Mouse (Mus musculus) lung, embryonic 14.5 days (tissue): ENCODE results near the gene Ticam1. TPM values are rescaled to one million over a fixed set of nuclear protein-coding genes. Genes with fewer than 3 reads are reported as not detected.
A peak's percentile ranks its signal among the peaks of the same experiment; 100 is the strongest.

Experiments
- ATAC-seq: fragments of 200-750 bp; cut with Nextera tagmentation; 2 replicates; pipeline ENCODE4 v1.8.0; 2017; ENCODE audit warnings: mild to moderate bottlenecking, moderate TSS enrichment, moderate library complexity; ENCODE audit not compliant: insufficient read depth
- DNase-seq: peaks from one replicate; pipeline ENCODE4 v3.0.0-alpha.2; 2015
- H3K27ac ChIP-seq: fragments of 300-500 bp; sonication (generic); 2 replicates; pipeline ENCODE4 v1.5.1; 2014; ENCODE audit warnings: low read depth, mild to moderate bottlenecking, moderate library complexity
- H3K27me3 ChIP-seq: fragments of 300-500 bp; sonication (generic); 2 replicates; pipeline ENCODE4 v1.6.1; 2014; ENCODE audit warnings: low read length, control low read depth; ENCODE audit not compliant: insufficient read depth
- H3K36me3 ChIP-seq: fragments of 300-500 bp; sonication (generic); 2 replicates; pipeline ENCODE4 v1.6.1; 2014; ENCODE audit warnings: control low read depth; ENCODE audit not compliant: insufficient read depth
- H3K4me1 ChIP-seq: fragments of 300-500 bp; sonication (generic); 2 replicates; pipeline ENCODE4 v1.6.1; 2014; ENCODE audit warnings: antibody characterized with exemption, control low read depth; ENCODE audit not compliant: insufficient read depth
- H3K4me2 ChIP-seq: fragments of 300-500 bp; sonication (generic); 2 replicates; pipeline ENCODE4 v1.6.1; 2014; ENCODE audit warnings: mild to moderate bottlenecking
- H3K4me3 ChIP-seq: fragments of 300-500 bp; sonication (generic); 2 replicates; pipeline ENCODE4 v1.5.1; 2014; ENCODE audit warnings: low read depth, low read length
- H3K9ac ChIP-seq: fragments of 300-500 bp; sonication (generic); 2 replicates; pipeline ENCODE4 v1.6.1; 2014
- H3K9me3 ChIP-seq: fragments of 300-500 bp; sonication (generic); 2 replicates; pipeline ENCODE4 v1.6.1; 2016; ENCODE audit warnings: low read depth, low read length, control low read depth
- CTCF ChIP-seq: IDR thresholded peaks from 2 replicates; pipeline ENCODE4 v1.5.1; 2016; ENCODE audit warnings: antibody characterized with exemption, low read depth
- WGBS: fragments of 180-500 bp; shearing (Covaris S2); extraction: QIAGEN DNeasy Blood & Tissue Kit; methylation state at CpG from one replicate; pipeline ENCODE4 v1.1.7; 2014; 5-methylcytosine and 5-hydroxymethylcytosine counted together
- polyA plus RNA-seq: library from polyadenylated mRNA; unstranded; fragments of >200 nt; fragmentation: Nextera tagmentation; extraction: Ambion mirVana; gene quantifications from 2 replicates; pipeline ENCODE4 v1.2.1, GENCODE M21; 2014

Ticam1 gene
- polyA plus RNA-seq, 1 experiment from 2014 or later: 4.9 TPM

- no peak for ATAC-seq
- Histone ChIP-seq H3K36me3 (no peaks in the 10 kb centered on the region), H3K9me3 (no peaks in the 10 kb centered on the region), H3K4me3 (no peak overlapping the region), H3K4me2 (no peak overlapping the region), H3K27me3 (no peaks in the 10 kb centered on the region), H3K9ac (no peak overlapping the region), H3K27ac (no peak overlapping the region), H3K4me1 (peaks cover 7% of the 10 kb centered on the region; the same call in 1 of the 2 replicates)
- WGBS: 97% methylated on average over 1 of the region's 1 CpGs
- DNase-seq: no peak
- no peak for TF ChIP-seq CTCF
Measured at GRCm38 (mm10) chr17:56298238-56298637, 21.7 kb upstream of the Ticam1 start.

- Histone ChIP-seq H3K9ac (no peak overlapping the region), H3K9me3 (no peaks in the 10 kb centered on the region), H3K36me3 (no peaks in the 10 kb centered on the region), H3K4me1 (no peaks in the 10 kb centered on the region; the same call in 1 of the 2 replicates), H3K27me3 (no peaks in the 10 kb centered on the region), H3K4me3 (no peak overlapping the region), H3K4me2 (no peak overlapping the region), H3K27ac (no peak overlapping the region)
- DNase-seq (no peak), ATAC-seq (no peak)
- WGBS: 62% methylated on average over 1 of the region's 1 CpGs
- TF ChIP-seq CTCF: no peak
Measured at GRCm38 (mm10) chr17:56296201-56296600, 19.6 kb upstream of the Ticam1 start.

- Histone ChIP-seq H3K27me3 (no peaks in the 10 kb centered on the region), H3K4me2 (no peak overlapping the region), H3K9ac (no peak overlapping the region), H3K27ac (no peak overlapping the region), H3K9me3 (no peaks in the 10 kb centered on the region), H3K36me3 (no peaks in the 10 kb centered on the region), H3K4me1 (no peaks in the 10 kb centered on the region; the same call in 1 of the 2 replicates), H3K4me3 (no peak overlapping the region)
- no peak for TF ChIP-seq CTCF
- DNase-seq (no peak), ATAC-seq (no peak)
- 86% methylated on average over 19 of the region's 19 CpGs for WGBS
Measured at GRCm38 (mm10) chr17:56294241-56294640, 17.7 kb upstream of the Ticam1 start.

- H3K4me2 ChIP-seq: no peak overlapping the region
- no peak for ATAC-seq
- H3K4me3 ChIP-seq: no peak overlapping the region
- H3K36me3 ChIP-seq: no peaks in the 10 kb centered on the region
- H3K27me3 ChIP-seq: no peaks in the 10 kb centered on the region
- 67% methylated on average over 1 of the region's 1 CpGs for WGBS
- no peak for DNase-seq
- no peak for TF ChIP-seq CTCF
- H3K27ac ChIP-seq: no peak overlapping the region
- H3K9me3 ChIP-seq: no peaks in the 10 kb centered on the region
- H3K9ac ChIP-seq: no peak overlapping the region
- peaks cover under 1% of the 10 kb centered on the region for H3K4me1 ChIP-seq
Measured at GRCm38 (mm10) chr17:56293291-56293690, 16.7 kb upstream of the Ticam1 start.

GRCm38 (mm10) chr17:56292531-56293222 lies 16.1 kb upstream of the Ticam1 start, which contains the start of gene Plin3:
Gene Plin3 (minus strand): TSS chr17:56292873.
- H3K27ac ChIP-seq: peak within 1 kb of the TSS; percentile 98; the same call in 1 of the 2 replicates
- no peak for TF ChIP-seq CTCF
- H3K4me1 ChIP-seq: peaks cover 7% of the 10 kb centered on the region
- WGBS: 87% methylated on average over 4 of the region's 4 CpGs
- no peaks in the 10 kb centered on the region for H3K27me3 ChIP-seq
- H3K4me2 ChIP-seq: peak within 1 kb of the TSS; percentile 63; the same call in 1 of the 2 replicates
- H3K9ac ChIP-seq: no peak within 1 kb of the TSS
- H3K36me3 ChIP-seq: no peaks in the 10 kb centered on the region
- ATAC-seq: no peak
- H3K9me3 ChIP-seq: no peaks in the 10 kb centered on the region
- DNase-seq: no peak
- no peak within 1 kb of the TSS for H3K4me3 ChIP-seq

GRCm38 (mm10) chr17:56291826-56292475 lies 15.4 kb upstream of the Ticam1 start:
- ATAC-seq: no peak
- no peak for DNase-seq
- Histone ChIP-seq H3K4me3 (no peak overlapping the region), H3K4me1 (peaks cover 9% of the 10 kb centered on the region), H3K9ac (no peak overlapping the region; the same call in 1 of the 2 replicates), H3K36me3 (peaks cover under 1% of the 10 kb centered on the region; the same call in 1 of the 2 replicates), H3K9me3 (no peaks in the 10 kb centered on the region), H3K4me2 (peak overlapping the region; percentile 63), H3K27ac (peak overlapping the region; percentile 98), H3K27me3 (no peaks in the 10 kb centered on the region)
- TF ChIP-seq CTCF: no peak
- 79% methylated on average over 7 of the region's 7 CpGs for WGBS

- Histone ChIP-seq H3K4me1 (peaks cover 9% of the 10 kb centered on the region), H3K4me3 (peak overlapping the region; percentile 59), H3K27ac (peak overlapping the region; percentile 98), H3K27me3 (no peaks in the 10 kb centered on the region), H3K4me2 (peak overlapping the region; percentile 63), H3K9me3 (no peaks in the 10 kb centered on the region), H3K36me3 (peaks cover 8% of the 10 kb centered on the region; the same call in 1 of the 2 replicates), H3K9ac (peak overlapping the region; percentile 59)
- peak; percentile 96 for TF ChIP-seq CTCF
- WGBS: 1% methylated on average over 16 of the region's 16 CpGs
- peak; percentile 88 for ATAC-seq
- peak; percentile 95 for DNase-seq
Measured at GRCm38 (mm10) chr17:56291171-56291511, 14.6 kb upstream of the Ticam1 start.
